Mouse (Mus musculus) intestine, embryonic 15.5 days (tissue): ENCODE data around the gene Sap18. TPM values are rescaled to one million over a fixed set of nuclear protein-coding genes. Genes with fewer than 3 reads are reported as not detected.
"Not testable (repeated sequence)": the region's sequence is repeated elsewhere in the genome, so short reads cannot be mapped to it uniquely, and the experiment has no call there.

Experiments
- ATAC-seq: fragments of 200-750 bp; cut with Nextera tagmentation; 2 replicates; pipeline ENCODE4 v1.8.0; 2017; ENCODE audit warnings: moderate TSS enrichment, moderate library complexity
- H3K27ac ChIP-seq: fragments of 300-500 bp; sonication (generic); 2 replicates; pipeline ENCODE4 v1.5.1; 2015; ENCODE audit warnings: mild to moderate bottlenecking, inconsistent platforms
- H3K27me3 ChIP-seq: fragments of 300-500 bp; sonication (generic); replicated peaks from 2 replicates; pipeline ENCODE4 v1.6.1; 2015; ENCODE audit warnings: inconsistent platforms
- H3K36me3 ChIP-seq: fragments of 300-500 bp; sonication (generic); 2 replicates; pipeline ENCODE4 v1.6.1; 2015; ENCODE audit warnings: inconsistent platforms
- H3K4me1 ChIP-seq: fragments of 300-500 bp; sonication (generic); replicated peaks from 2 replicates; pipeline ENCODE4 v1.6.1; 2015; ENCODE audit warnings: inconsistent platforms
- H3K4me2 ChIP-seq: fragments of 300-500 bp; sonication (generic); replicated peaks from 2 replicates; pipeline ENCODE4 v1.6.1; 2015; ENCODE audit warnings: mild to moderate bottlenecking, inconsistent platforms
- H3K4me3 ChIP-seq: fragments of 300-500 bp; sonication (generic); replicated peaks from 2 replicates; pipeline ENCODE4 v1.5.1; 2015; ENCODE audit warnings: inconsistent platforms
- H3K9ac ChIP-seq: fragments of 300-500 bp; sonication (generic); 2 replicates; pipeline ENCODE4 v1.6.1; 2015; ENCODE audit warnings: inconsistent platforms
- H3K9me3 ChIP-seq: fragments of 300-500 bp; sonication (generic); 2 replicates; pipeline ENCODE4 v1.6.1; 2016; ENCODE audit warnings: inconsistent platforms
- WGBS: fragments of 180-500 bp; shearing (Covaris S2); methylation state at CpG from one replicate; pipeline ENCODE4 v1.1.7; 2015; 5-methylcytosine and 5-hydroxymethylcytosine counted together
- polyA plus RNA-seq: library from polyadenylated mRNA; unstranded; fragments of >200 nt; fragmentation: Nextera tagmentation; extraction: Ambion mirVana; gene quantifications from 2 replicates; pipeline ENCODE4 v1.2.1, GENCODE M21; 2015

Sap18 gene
- 18.2 and 22.3 TPM in 2 replicates for polyA plus RNA-seq

- Histone ChIP-seq H3K27ac (peak within 1 kb of the TSS; percentile 60), H3K4me3 (peak within 1 kb of the TSS; percentile 79), H3K9me3 (no peaks in the 10 kb centered on the region), H3K9ac (peak within 1 kb of the TSS; percentile 76), H3K27me3 (no peaks in the 10 kb centered on the region), H3K4me1 (peaks cover 7% of the 10 kb centered on the region), H3K36me3 (peaks cover 7% of the 10 kb centered on the region; the same call in 1 of the 2 replicates), H3K4me2 (peak within 1 kb of the TSS; percentile 68)
- ATAC-seq: peak; percentile 98
- WGBS: under 1% methylated on average over 88 of the region's 99 CpGs
Observed at GRCm38 (mm10) chr14:57797991-57798931, at the start of gene Sap18. Gene Sap18 (plus strand): TSS chr14:57798180.

- H3K27ac ChIP-seq: no peak overlapping the region
- WGBS: 68% methylated on average over 2 of the region's 2 CpGs
- no peak overlapping the region for H3K4me3 ChIP-seq
- no peak for ATAC-seq
- H3K36me3 ChIP-seq: no peaks in the 10 kb centered on the region
- no peak overlapping the region for H3K9ac ChIP-seq
- H3K4me1 ChIP-seq: 0 out of 2 replicates have a peak, but pooled peaks cover 2% of the 10 kb centered on the region
- H3K9me3 ChIP-seq: no peaks in the 10 kb centered on the region
- no peak overlapping the region for H3K4me2 ChIP-seq
- H3K27me3 ChIP-seq: no peaks in the 10 kb centered on the region
Observed at GRCm38 (mm10) chr14:57749501-57749900, 48.5 kb upstream of the Sap18 start.

GRCm38 (mm10) chr14:57751006-57751405 is 47.0 kb upstream of the Sap18 start:
- not testable (repeated sequence) for H3K4me1 ChIP-seq, H3K27ac ChIP-seq, ATAC-seq, H3K4me2 ChIP-seq, H3K9me3 ChIP-seq, H3K27me3 ChIP-seq, H3K36me3 ChIP-seq, H3K4me3 ChIP-seq, H3K9ac ChIP-seq

- peak; percentile 61; the same call in 1 of the 2 replicates for ATAC-seq
- WGBS: 28% methylated on average over 9 of the region's 9 CpGs
Observed at GRCm38 (mm10) chr14:57753351-57753992, 44.5 kb upstream of the Sap18 start.

GRCm38 (mm10) chr14:57755661-57756060 is 42.3 kb upstream of the Sap18 start:
- Histone ChIP-seq H3K9ac (no peak overlapping the region), H3K4me3 (no peak overlapping the region), H3K4me1 (no peaks in the 10 kb centered on the region), H3K36me3 (no peaks in the 10 kb centered on the region), H3K9me3 (no peaks in the 10 kb centered on the region), H3K27ac (no peak overlapping the region), H3K4me2 (no peak overlapping the region), H3K27me3 (no peaks in the 10 kb centered on the region)
- peak; percentile 17; the same call in 1 of the 2 replicates for ATAC-seq
- 92% methylated on average over 2 of the region's 2 CpGs for WGBS

More at GRCm38 (mm10) chr14:57753351-57753992, 44.5 kb upstream of the Sap18 start:
- Histone ChIP-seq H3K36me3 (no peaks in the 10 kb centered on the region), H3K4me1 (no peaks in the 10 kb centered on the region), H3K9ac (no peak overlapping the region), H3K4me2 (no peak overlapping the region), H3K27me3 (no peaks in the 10 kb centered on the region), H3K4me3 (no peak overlapping the region), H3K27ac (0 out of 2 replicates have a peak overlapping the region, but pooled peaks have one; percentile 41), H3K9me3 (no peaks in the 10 kb centered on the region)

- Histone ChIP-seq H3K9me3 (no peaks in the 10 kb centered on the region), H3K4me3 (no peak overlapping the region), H3K36me3 (no peaks in the 10 kb centered on the region), H3K27me3 (no peaks in the 10 kb centered on the region), H3K4me2 (no peak overlapping the region), H3K4me1 (no peaks in the 10 kb centered on the region), H3K9ac (no peak overlapping the region), H3K27ac (no peak overlapping the region)
- ATAC-seq: no peak
- WGBS: 87% methylated on average over 4 of the region's 4 CpGs
Observed at GRCm38 (mm10) chr14:57756094-57756493, 41.9 kb upstream of the Sap18 start.

- Histone ChIP-seq H3K27me3 (no peaks in the 10 kb centered on the region), H3K9ac (no peak within 1 kb of the TSS), H3K27ac (no peak within 1 kb of the TSS), H3K4me3 (no peak within 1 kb of the TSS), H3K9me3 (no peaks in the 10 kb centered on the region), H3K4me1 (no peaks in the 10 kb centered on the region), H3K4me2 (no peak within 1 kb of the TSS), H3K36me3 (no peaks in the 10 kb centered on the region)
- WGBS: 79% methylated on average over 4 of the region's 4 CpGs
- no peak for ATAC-seq
Observed at GRCm38 (mm10) chr14:57758237-57758636, 39.7 kb upstream of the Sap18 start, which contains the start of gene Lats2. Gene Lats2 (minus strand): TSS chr14:57758388.

GRCm38 (mm10) chr14:57760447-57761412 is 37.2 kb upstream of the Sap18 start:
- no peaks in the 10 kb centered on the region for H3K4me1 ChIP-seq
- no peaks in the 10 kb centered on the region for H3K27me3 ChIP-seq
- H3K4me2 ChIP-seq: no peak overlapping the region
- no peak overlapping the region for H3K27ac ChIP-seq
- no peak overlapping the region for H3K4me3 ChIP-seq
- no peaks in the 10 kb centered on the region for H3K36me3 ChIP-seq
- ATAC-seq: no peak
- H3K9ac ChIP-seq: no peak overlapping the region
- 75% methylated on average over 10 of the region's 10 CpGs for WGBS
- no peaks in the 10 kb centered on the region for H3K9me3 ChIP-seq

- Histone ChIP-seq H3K4me2 (no peak overlapping the region), H3K27me3 (no peaks in the 10 kb centered on the region), H3K4me1 (no peaks in the 10 kb centered on the region), H3K9ac (no peak overlapping the region), H3K27ac (no peak overlapping the region), H3K9me3 (no peaks in the 10 kb centered on the region), H3K36me3 (no peaks in the 10 kb centered on the region), H3K4me3 (no peak overlapping the region)
- 93% methylated on average over 5 of the region's 5 CpGs for WGBS
- no peak for ATAC-seq
Observed at GRCm38 (mm10) chr14:57769102-57769501, 28.9 kb upstream of the Sap18 start.

GRCm38 (mm10) chr14:57772157-57772815 is 25.7 kb upstream of the Sap18 start:
- Histone ChIP-seq H3K9me3 (no peaks in the 10 kb centered on the region), H3K4me2 (no peak overlapping the region), H3K36me3 (no peaks in the 10 kb centered on the region), H3K27ac (no peak overlapping the region), H3K4me3 (no peak overlapping the region), H3K9ac (no peak overlapping the region), H3K4me1 (no peaks in the 10 kb centered on the region), H3K27me3 (no peaks in the 10 kb centered on the region)
- WGBS: 76% methylated on average over 6 of the region's 6 CpGs
- no peak for ATAC-seq

- H3K4me2 ChIP-seq: no peak overlapping the region
- WGBS: 50% methylated on average over 4 of the region's 4 CpGs
- no peak for ATAC-seq
- no peaks in the 10 kb centered on the region for H3K27me3 ChIP-seq
- no peaks in the 10 kb centered on the region for H3K4me1 ChIP-seq
- no peak overlapping the region for H3K27ac ChIP-seq
- H3K9me3 ChIP-seq: no peaks in the 10 kb centered on the region
- H3K36me3 ChIP-seq: no peaks in the 10 kb centered on the region
- H3K9ac ChIP-seq: no peak overlapping the region
- no peak overlapping the region for H3K4me3 ChIP-seq
Observed at GRCm38 (mm10) chr14:57787406-57787805, 10.6 kb upstream of the Sap18 start.
